Mouse (Mus musculus) hindlimb bud, embryonic 11.5 days (tissue): ENCODE results near the gene Otx2.

Experiments
- DNase-seq: peaks from one replicate; pipeline ENCODE4 v3.0.0-alpha.2; 2012; ENCODE audit warnings: low read depth, low spot score; ENCODE audit errors: extremely low spot score

Otx2 gene

DNA sequence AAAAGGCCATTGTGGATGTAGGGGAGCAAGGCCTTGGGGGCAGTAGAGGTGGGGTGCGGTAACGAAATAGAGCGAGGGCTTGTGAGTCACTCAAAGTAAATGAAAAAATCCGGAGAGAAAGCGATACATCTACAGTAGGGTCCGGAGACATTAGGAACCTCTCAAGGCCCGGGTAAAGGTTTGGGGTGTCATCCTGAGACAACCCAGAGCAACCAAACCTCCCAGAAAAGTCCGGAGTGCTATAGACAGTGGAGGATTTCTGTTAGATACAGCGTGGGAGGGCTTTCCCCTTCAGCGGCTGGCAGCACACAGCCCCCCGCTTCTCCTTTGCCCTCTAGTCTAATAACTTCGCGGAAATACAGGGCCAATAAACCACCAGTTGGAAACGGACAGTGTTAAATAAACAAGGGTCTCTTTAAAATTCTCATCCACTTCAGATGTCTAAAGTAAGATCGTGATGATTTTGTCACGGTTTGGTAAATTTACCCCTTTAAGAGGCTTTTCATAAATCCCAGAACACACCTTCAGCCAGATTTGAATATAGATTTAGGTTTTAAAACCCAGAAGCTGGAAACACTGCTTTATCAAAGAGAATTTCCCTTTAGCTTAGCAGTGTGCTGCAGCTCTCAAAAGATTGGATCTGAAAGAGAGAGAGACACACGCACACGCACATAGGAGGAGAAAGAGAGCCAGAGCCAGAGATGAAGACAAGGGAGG lies 3.9 kb downstream of the Otx2 start:
- no peak for DNase-seq

DNA sequence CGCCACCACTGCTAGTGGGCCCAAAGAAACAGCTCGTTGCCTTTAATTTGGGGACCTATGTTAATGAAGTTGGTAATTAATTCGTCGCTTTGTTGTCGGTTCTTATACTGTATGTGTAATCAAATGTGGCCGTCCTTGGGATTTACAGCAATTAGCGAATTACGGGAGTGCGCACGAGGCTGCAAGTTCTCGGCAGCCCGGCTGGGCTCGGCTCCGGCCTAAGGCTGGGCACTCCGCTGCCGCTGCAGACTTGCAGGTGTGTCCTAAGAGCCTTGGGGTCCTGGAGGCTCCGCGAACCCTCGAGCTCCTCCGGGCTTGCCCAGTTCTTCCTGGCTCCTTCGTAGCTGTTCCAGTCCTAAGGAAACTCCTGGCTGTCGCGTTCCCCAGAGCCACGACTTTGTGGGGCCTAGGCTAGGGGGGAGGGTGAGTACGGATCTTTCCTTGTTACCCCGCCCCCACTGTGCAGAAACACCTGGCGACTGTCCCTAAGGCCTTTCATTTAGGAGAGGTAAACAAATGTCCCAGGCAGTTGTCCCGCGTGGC lies 4.8 kb downstream of the Otx2 start:
- no peak for DNase-seq

DNA sequence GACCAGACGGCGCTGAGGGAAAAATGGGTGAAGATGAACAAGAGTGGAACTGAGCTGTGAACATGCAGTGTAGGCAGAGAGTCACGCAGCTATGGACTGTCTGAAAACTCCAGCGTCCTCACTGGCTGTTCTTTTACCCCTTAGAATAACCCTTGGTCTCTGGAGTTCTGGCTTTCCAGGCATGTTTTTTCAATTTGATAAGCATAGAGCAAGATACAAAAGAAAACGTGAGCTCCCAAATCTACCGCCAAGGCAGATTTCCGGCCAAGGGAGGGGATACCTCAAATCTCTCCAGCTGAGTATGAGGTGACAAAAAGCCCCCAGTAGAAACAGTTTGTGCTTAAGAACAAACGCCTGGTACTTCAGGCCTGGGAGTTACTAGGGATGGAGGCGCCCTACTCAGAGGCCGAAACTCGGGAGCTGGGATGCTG lies 5.6 kb downstream of the Otx2 start:
- no peak for DNase-seq

DNA sequence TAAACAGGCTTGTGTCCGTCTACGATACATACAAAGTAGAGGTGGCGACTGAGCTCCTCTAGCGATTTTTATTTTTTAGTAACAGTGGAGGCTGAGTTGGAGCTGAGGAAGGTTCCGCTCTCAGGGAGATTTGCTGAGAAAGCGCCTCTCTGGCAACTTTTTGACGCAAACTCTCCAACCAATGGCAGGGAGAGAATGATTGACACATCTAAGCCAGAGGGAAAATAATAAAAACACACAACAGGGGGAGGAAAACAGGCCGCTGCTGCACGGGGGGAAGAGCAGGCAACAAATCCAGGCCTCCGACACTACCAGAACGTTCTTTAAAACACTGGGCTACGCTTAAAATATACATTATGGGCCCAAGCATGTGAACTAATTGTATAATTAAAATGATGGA lies 6.2 kb downstream of the Otx2 start:
- DNase-seq = no peak

- DNase-seq = no peak
These were observed 6.8 kb downstream of the Otx2 start for GRCm38 (mm10) chr14:48666771-48667170.

DNA sequence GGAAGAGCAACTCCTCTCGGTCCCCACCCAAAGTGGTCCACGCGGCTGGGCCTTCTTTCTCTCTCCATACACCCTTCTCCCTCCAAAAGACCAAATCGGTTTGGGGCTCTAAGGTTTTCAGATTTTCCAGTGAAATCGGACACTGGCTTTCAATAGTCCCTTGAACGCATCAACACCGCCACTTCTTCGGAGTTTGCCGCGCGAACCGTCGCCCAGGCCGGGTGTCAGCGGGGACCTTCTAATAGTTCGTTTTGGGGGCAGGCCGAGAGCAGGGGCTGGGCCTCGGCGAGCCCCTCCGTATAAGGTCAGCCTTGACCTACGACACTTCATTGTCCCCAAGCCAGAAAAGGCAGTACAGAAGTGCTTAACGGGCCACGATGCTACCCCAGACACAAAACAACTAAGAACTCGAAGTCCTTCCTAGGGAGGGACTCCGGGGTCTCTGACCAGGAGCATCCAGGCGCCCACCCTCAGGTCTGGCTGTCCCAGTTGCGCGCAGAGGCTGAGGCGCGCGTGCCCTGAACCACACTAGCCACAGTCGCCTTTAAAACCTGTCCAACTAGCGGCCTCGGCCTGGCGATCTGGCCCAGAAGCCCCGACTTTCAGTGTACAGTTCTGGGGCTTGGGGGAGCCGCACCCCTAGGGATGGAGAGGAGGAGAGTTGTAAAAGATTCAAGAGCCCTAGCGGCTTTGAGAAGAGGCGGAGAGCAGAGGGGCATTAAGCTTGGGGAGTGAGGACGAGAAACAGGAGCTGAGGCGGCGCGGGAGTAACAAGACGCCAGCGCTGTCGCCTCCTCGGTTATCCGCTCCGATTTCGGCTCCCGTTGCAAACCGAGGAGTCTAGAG lies 7.6 kb downstream of the Otx2 start:
- no peak for DNase-seq

GRCm38 (mm10) chr14:48664841-48665815 lies 8.5 kb downstream of the Otx2 start:
- DNase-seq = no peak

DNA sequence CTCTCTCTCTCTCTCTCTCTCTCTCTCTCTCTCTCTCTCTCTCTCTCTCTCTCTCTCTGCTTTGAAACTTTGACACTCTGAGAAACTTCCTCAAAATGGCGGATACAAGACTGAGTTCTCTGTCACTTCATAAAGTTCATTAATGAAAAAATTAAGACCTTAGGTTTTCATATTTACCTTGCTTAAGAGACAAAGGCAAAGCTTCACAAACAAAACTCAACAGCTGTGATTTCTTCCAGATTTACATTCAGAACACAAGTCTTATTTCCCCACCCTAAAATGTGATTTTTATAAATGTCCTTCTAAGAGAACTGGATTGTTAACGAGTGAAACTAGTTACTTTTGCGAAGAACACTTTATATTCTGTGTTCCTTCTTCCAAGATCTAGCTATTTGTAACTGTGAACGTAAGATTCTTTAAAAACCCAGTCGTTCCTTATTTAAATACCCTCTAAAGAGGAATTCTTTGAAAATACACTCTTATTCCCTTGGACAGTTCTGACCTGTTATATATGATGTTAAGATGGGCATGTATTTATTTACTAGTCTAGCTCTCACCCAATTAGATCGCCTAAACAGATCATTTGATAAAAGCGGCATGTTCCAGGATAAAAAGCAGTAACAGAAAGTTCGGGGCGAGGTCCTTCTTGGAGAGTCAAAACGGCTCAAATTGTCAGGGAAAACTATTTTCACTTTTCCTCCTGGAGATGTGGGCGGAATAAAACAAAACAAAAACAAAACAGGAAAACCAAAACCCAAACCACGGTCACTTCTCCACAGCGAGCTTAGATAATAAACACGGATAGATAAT lies 9.4 kb downstream of the Otx2 start:
- no peak for DNase-seq

- DNase-seq = no peak
These were observed 10.1 kb downstream of the Otx2 start for GRCm38 (mm10) chr14:48663531-48663930.

GRCm38 (mm10) chr14:48662568-48663236 lies 10.9 kb downstream of the Otx2 start:
- DNase-seq = no peak

DNA sequence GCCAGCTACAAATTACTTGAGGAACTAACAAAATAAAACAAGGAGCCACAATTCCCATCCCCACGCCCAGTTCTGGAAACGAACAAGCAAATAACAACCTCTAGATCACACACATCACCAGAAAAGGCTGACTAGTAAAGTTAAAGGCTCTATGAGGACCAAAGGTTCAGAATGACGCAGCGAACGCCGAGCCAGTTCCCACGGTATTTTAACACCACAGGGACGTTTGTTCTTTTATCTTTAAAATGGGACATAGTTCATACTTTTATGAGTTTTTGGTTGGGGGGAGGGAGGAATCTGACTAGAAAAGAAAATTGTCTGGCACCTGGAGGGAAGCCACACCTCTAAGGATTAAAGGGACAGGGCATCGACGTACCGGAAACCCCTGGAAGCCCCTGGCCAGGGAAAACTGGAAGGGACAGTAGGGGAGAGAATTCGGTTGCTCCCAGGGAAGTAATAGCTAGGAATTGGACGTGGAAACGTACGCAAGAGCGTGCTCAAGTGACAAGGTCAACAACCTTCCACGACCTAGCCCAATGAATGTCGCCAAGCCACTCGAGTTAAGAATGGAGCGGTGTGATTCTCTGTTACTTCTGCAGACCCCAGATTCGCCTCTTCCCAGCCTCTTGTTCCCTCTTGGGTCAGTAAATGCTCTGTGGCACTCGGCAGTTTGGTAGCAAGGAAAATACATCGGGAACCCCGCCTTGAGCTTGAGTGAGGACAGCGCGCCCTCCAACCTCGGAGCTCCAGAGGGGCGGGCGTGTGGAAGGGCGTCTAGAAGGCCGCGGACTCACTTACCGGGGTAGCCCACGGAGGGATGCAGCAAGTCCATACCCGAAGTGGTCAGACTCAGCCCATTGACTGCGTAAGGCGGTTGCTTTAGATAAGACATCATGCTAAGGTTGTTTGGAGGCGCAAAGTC lies 11.7 kb downstream of the Otx2 start:
- no peak for DNase-seq

- no peak for DNase-seq
These were observed 12.5 kb downstream of the Otx2 start for GRCm38 (mm10) chr14:48661151-48661550.

- DNase-seq = no peak
These were observed 13.0 kb downstream of the Otx2 start for GRCm38 (mm10) chr14:48660593-48660992.

- DNase-seq = no peak
These were observed 14.0 kb downstream of the Otx2 start for GRCm38 (mm10) chr14:48659661-48660060.

GRCm38 (mm10) chr14:48657241-48657640 lies 16.4 kb downstream of the Otx2 start:
- DNase-seq = no peak

DNA sequence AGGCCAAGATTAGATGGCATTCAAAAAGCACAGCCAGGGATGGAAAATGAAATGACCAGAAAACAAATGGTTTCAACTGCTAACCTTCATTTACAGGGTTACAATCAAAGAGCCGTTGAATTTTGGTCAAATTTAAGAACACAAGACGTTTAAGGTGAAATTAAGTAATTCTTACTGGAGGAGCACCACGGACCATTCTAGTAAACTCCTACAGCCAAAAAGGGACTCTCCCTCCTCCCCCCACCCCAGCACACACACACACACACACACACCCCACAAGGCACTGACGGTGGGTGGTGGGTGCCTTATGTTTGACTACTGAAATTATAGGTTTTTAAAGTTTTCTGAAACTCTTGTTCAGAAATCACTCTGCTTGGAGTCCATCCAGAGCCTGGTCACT lies 16.9 kb downstream of the Otx2 start:
- DNase-seq = no peak

DNA sequence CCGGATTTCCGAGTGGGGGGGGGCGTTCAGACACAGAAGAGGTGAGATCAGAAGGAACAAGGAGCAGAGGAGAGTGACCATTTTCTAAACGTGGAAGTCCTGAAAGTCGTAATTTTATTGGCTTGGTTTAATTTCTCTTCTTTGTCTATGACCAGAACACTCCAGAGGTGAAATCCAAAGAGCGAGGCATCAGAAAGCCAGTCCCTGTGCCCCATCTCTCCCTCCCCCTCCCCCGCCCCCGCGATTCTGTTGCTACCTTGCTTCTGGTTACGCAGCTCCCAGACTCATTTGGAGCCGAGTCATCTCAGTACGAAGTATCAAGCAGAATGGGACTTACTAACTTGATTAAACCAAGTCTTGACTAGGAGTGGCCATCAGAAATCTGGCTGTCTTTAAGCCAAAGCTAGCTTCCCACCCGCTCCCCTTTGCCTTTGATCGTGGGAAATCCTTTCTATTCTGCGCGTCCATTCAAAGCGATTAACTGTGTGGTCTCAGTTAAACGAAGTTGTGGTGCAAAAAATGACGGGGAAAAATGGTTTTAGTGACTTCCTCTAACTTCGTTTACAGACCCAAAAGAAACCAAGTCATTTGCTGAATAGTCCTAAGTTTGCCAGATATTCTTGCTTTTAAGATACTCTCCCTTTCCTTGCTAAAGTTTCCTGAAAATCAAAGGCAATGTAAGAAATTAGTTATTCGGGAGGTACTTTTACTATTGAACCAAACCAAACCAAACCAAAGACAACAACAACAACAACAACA lies 17.6 kb downstream of the Otx2 start:
- DNase-seq = no peak
